Mouse (Mus musculus): ENCODE measurements around the gene Marveld1.

DNA sequence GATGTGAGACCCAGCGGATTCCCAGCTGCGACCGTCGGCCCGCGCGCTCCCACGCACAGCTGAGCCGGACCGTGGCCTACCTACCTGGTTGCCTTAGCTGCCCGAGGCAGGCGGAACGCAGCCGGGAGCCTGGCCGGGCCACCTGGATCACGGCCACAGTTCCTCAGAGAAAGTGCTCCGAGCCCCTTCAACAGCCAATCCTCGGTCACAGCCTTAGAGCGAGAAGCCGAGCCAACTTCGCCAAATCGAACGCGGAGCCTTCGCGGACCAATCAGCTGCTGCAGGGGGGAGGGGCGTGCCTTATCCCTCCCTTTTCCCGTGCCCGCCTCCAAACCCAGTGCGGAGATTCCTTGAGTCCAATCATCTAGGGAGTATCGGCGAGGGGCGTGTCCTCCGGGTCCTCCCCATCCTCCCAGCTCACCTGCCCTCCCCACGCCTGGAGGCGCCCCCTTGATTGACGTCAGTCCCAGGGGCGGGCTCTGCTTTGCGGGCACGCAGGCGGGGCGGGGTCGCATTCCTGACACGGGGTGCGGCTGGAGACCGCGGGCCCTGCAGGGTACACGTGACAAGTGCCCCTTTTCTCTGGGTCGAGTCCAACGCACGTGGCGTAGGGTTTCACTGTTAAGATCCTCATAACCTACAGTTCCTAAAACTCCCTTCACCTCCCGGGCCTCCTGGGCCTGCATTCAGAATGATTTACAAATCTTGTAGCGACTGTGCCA lies 18.3 kb upstream of the Marveld1 start, which contains the start of gene Avpi1:
- TF ChIP-seq MXI1 (IDR thresholded peaks at IDR 0.05; ENCODE audit: low read depth, low read length), result peak; percentile 100
- peak; percentile 90 to 95 for TF ChIP-seq POLR2A (IDR thresholded peaks at IDR 0.05; ENCODE audit: control insufficient read depth in 1 of 2, insufficient read depth in 1 of 2, low read depth in 1 of 2, low read length in 2 of 2, poor library complexity in 1 of 2)
- TF ChIP-seq SMC3 (IDR thresholded peaks at IDR 0.05; ENCODE audit: low read depth, low read length), result no peak

All from MEL (cell line).